Mouse (Mus musculus) CD4-positive helper T cell, adult 2 months (primary cell): ENCODE results near the gene Ctnna3.

Experiments
- DNase-seq: peaks from one replicate; pipeline ENCODE4 v3.0.0-alpha.2; 2012; ENCODE audit warnings: low read depth, missing footprints, low spot score

Gene Ctnna3

DNA sequence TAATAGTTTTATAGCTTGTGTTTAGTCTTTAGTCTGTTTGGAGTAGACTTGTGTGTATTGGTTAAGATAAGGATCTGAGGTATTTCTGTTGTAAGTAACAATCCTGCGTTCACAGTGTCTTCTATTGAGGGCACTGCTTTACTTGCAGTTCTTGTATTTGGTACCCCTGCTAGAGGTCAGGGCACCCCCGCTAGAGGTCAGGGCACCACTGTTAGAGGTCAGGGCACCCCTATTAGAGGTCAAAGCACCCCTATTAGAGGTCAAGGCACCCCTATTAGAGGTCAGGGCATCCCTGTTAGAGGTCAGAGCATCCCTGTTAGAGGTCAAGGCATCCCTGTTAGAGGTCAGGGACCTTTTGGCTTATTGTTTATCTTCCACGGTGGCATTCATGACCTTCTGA is 259.3 kb downstream of the Ctnna3 start:
- DNase-seq = no peak

DNA sequence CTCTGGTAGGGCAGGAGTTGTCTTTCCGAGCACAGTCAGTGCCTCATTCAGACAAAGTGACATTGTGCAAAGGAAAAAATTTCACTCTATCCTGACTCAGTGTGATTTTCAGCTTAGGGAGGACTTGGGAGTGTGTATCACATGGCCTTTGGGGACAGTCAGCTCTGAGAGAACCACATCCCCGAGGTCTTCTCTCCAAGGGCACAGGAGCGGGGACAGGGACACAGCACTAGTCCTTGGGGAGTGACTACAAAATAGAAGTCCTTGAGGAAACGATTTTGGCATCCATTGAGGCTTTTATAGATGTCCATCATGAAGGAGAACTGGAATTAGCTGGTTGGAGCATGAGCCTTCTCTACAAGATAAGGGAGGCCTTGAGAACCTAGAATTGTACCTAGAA is 259.8 kb downstream of the Ctnna3 start:
- DNase-seq = no peak

DNA sequence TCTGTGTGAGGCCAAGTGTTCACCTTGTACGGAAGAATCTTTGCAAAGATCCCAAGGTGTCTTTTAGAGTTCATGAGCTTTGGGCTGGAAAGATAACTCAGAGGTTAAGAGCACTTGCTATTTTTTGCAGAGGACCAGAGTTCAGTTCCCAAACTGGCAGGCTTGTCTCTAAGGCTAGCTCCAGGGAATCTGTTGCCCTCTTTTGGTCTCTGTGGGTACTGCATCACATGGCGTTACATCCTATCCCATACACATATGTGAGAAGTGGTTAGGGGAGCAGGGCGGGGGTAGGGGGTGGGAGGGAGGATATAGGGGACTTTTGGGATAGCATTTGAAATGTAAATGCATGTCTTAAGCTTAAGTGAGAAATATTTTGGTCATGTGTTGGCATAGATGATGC is 262.1 kb downstream of the Ctnna3 start:
- DNase-seq = no peak

DNA sequence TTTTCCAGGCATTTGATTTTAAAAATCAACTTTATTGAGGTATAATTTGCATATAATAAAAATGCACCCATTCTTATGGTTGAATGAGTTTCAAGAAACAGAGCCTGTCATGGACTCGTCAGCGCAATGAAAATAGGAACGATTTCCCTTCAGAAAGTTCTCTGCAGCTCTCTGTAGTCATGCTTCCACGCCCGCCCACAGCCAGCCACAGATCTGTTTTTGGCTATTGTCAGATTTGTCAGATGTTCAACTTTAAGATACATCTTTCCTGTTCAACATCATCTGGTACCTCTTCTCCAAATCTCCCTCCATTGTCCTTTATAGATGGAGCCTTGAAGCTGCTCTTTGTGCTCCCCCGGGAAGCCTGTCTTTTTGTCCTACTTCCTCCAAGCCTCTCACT is 280.3 kb downstream of the Ctnna3 start:
- no peak for DNase-seq

- DNase-seq = no peak
These were observed 282.6 kb downstream of the Ctnna3 start for GRCm38 (mm10) chr10:63712530-63712929.

DNA sequence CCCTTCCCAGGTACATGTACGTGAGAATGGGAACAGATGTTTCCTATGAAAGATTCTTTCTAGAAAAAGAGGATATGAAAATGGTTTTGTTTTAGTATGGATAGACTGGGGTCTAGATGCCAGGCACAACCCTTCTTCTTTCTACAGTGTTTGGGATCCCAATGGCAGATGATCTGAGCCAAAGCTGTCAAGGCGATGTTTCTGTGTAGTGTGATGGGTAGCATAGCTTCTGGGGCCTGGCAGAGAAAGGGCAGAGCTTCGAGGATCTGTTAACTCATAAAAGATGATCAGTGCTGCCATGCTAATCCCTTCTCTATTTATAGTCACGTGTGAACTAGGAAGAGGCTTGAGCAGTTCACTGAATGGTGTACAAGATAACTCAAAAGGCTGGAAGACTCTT is 284.3 kb downstream of the Ctnna3 start:
- DNase-seq = no peak

GRCm38 (mm10) chr10:63768871-63769270 is 339.0 kb downstream of the Ctnna3 start:
- DNase-seq = no peak

GRCm38 (mm10) chr10:63771656-63772055 is 341.8 kb downstream of the Ctnna3 start:
- DNase-seq = no peak

DNA sequence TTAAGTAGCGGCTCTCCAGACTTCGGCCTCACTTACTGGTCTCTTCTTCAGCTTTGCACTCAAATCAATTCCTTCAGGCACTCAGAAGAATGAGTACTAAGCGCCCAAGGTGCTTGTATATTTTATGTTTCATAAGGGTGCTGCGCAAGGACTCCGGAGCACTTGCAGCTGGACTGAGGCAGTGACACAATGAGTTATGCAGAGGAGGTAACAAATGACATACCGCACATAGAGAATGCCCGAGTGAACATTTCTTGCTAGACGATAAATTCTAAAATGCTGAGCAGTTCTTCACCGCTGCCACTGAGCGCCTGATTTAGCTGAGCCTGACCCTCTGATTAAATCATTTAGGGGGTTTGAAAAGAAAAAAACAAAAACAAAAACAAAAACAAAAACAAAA is 342.2 kb downstream of the Ctnna3 start:
- DNase-seq = no peak

DNA sequence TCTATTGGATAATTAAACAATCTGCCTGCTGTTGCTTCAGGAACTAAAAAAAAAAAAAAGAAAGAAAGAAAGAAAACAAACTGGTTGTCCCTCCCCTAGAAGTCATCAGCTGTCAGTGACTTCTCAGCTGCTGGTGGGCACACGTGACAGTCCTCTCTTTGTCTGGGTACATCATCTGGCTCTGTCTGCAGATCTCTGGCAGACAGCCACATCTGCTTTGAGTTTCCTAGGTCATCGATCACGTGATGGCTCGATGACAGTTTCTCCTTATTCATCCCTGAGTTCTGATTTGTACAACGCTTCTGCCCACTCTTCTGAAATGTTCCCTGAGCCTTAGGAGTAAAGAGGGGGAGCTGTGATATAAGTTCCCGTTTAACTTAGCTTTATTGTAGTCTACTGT is 352.1 kb downstream of the Ctnna3 start:
- no peak for DNase-seq

DNA sequence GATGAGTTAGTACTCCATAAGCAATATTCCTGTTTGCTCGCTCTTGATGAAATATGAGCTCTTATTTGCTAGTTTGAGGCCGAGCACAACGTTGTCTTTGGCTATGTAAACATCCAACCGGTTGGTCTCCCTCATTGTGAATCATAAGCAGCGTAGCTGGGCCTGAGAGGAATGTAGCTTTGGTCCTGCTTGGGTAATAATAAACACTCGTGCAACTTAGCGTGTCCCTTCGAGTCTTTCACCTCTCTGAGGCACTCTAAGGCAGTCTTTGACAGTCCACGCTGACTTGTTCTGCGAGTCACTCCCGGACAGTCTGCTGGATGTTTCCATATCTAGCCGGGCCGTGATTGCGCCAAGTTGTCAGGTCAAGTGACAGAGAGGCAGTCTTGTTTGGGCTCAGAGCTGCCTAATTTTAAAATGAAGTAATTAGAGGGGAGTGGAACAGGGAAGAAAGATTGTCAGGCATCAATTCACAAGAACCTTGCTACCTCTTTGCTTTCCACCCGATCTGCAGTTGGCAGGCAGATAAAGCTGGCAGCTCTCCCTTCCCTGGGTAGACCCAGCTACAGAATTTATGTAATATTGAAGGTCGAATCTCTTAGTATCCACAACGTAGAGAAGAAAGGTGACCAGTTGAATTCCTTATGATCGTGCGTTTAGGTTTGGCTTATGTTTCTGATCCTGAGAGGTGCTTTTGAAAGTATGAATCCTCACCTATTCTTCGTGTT is 355.1 kb downstream of the Ctnna3 start:
- no peak for DNase-seq

GRCm38 (mm10) chr10:63786390-63786789 is 356.5 kb downstream of the Ctnna3 start:
- DNase-seq = no peak

GRCm38 (mm10) chr10:63803909-63804308 is 374.0 kb downstream of the Ctnna3 start:
- DNase-seq = no peak

- DNase-seq = no peak
These were observed 375.7 kb downstream of the Ctnna3 start for GRCm38 (mm10) chr10:63805551-63805950.

- DNase-seq = no peak
These were observed 376.4 kb downstream of the Ctnna3 start for GRCm38 (mm10) chr10:63806254-63806653.

GRCm38 (mm10) chr10:63810043-63810617 is 380.2 kb downstream of the Ctnna3 start:
- DNase-seq = no peak

DNA sequence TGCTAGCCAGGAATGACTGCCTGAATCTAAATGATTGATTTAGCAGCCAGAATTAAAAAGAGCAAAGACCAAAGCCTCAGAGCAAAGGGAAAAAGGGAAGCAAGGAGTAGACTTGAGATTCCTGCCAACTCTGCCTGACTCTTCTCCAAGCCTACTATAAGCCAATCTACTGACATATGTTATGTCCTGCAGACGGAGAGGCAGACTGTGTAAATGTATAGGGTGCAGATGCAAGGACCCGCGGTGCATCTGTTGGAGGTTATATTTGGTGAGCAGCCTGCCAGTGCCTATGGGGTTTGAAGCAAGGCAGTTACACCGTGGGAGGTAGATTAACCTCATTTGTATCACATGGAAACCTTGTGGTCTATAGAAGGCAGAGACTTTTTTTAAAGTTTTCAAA is 409.1 kb downstream of the Ctnna3 start:
- no peak for DNase-seq

DNA sequence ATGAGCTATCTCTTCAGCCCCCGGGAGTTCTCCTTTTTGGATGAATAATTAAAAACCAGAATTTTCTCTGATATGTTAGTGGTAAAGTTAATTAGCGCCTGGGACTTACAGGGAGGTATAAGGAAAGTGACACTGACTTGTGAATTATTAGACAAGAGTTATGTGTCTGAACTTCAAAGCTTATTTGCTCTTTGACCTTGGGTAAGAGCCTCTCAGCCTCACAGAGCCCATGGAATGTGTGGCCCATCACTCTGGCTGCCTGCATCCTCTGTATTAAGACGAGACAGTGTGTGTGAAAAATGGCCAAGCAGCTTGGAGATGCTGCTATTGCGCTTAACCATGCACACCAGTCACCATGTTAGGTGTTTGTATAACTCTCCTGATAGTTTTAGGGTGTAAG is 422.0 kb downstream of the Ctnna3 start:
- no peak for DNase-seq

GRCm38 (mm10) chr10:63869123-63869522 is 439.2 kb downstream of the Ctnna3 start:
- no peak for DNase-seq

GRCm38 (mm10) chr10:63880462-63880903 is 450.6 kb downstream of the Ctnna3 start:
- DNase-seq = no peak

DNA sequence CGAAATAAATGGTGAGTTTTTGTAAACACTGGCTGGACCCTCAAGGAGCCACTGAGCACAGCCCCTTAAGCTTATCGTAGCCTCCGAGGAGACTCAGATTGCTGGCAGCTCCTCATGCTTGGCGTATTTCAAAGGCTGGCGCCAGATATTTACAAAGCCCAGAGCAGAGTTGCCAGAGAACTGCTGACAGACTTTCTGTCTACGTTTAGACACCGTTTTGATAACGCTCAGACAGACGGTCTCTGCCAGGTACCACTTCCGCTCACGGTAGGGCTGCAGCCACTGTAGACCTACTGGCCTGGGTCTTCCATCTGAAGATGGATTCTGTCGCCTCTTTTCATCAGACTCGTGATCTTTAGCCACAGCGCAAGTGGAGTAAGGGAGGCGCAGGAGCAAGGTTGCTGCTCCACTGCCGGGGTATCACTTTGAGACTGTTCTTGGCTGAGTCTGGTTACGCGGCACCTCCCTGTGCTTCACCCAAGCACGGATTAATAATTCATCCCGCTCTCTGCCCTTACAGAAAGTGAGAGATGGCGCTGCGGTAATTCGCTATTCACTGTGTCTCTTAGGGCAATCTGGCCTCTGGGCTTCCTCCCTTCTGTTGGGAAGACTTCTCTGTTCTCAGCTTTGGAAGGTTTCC is 456.7 kb downstream of the Ctnna3 start:
- no peak for DNase-seq

DNA sequence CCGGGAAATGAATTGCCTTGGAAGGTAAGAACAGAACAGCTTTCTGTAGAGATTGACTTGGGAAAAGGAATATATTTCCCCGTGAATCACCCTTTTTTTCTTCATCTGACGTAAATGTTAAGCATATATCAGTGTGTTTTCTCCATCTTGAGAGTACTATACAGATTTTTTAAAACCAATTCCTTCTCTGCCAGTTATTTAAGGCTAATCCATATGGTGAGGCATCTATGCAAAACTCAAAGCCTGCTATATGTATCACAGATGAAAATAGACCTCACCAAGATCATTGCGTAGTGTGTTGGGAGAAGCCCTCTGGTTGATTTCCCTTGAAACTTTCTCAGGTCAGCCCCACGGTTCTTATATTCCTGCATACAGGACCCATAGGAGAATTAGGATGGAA is 464.7 kb downstream of the Ctnna3 start:
- no peak for DNase-seq

DNA sequence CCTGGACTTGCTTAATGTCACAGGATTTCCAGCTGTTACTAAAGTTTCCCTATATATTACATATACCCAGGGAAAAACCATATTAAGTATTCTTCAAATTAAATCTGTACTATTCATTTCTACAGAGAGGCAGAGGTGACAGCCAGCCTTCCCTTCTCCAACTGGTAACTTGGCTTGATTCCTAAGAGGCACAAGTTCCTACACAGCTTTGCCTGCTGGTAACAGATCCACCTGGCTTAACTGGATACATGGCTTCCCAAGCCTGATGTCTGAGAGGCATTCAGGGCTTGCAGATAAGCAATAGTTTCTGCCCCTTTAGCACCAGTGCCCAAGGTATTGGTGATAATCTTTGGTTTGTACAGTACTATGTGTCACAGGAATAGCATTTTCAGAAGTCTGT is 470.0 kb downstream of the Ctnna3 start:
- DNase-seq = no peak
